Mouse (Mus musculus) myocyte (in vitro differentiated cells): ENCODE results near the gene Olfml1. TPM values are rescaled to one million over a fixed set of nuclear protein-coding genes. Genes with fewer than 3 reads are reported as not detected.

Experiments
- H3K27me3 ChIP-seq: one replicate; pipeline ENCODE4 v1.6.1; 2011; ENCODE audit not compliant: control insufficient read depth, insufficient read depth, insufficient read length
- H3K36me3 ChIP-seq: one replicate; pipeline ENCODE4 v1.6.1; 2011; ENCODE audit not compliant: control insufficient read depth, insufficient read depth
- H3K4me2 ChIP-seq: one replicate; pipeline ENCODE4 v1.6.1; 2011; ENCODE audit warnings: low read depth, control low read depth
- H3K4me3 ChIP-seq: one replicate; pipeline ENCODE4 v1.5.1; 2011; ENCODE audit warnings: mild to moderate bottlenecking, control low read depth, moderate library complexity
- H3K79me2 ChIP-seq: one replicate; pipeline ENCODE4 v1.6.1; 2011; ENCODE audit not compliant: control insufficient read depth, insufficient read depth
- H3ac ChIP-seq: one replicate; pipeline ENCODE4 v1.6.1; 2011; ENCODE audit not compliant: control insufficient read depth, insufficient read length
- CEBPB ChIP-seq: IDR thresholded peaks from 2 replicates; pipeline ENCODE4 v1.6.1; 2011; ENCODE audit warnings: mild to moderate bottlenecking, moderate library complexity; ENCODE audit not compliant: poor library complexity, insufficient read depth, severe bottlenecking
- E2F4 ChIP-seq: IDR thresholded peaks from one replicate; pipeline ENCODE4 v1.6.1; 2011; ENCODE audit warnings: mild to moderate bottlenecking, control low read depth, moderate library complexity; ENCODE audit not compliant: insufficient read depth
- MAX ChIP-seq: IDR thresholded peaks from one replicate; pipeline ENCODE4 v1.6.1; 2011; ENCODE audit warnings: low read depth, mild to moderate bottlenecking, control low read depth
- MYOD1 ChIP-seq, 3 experiments: IDR thresholded peaks; one replicate each; pipeline ENCODE4 v1.6.1; 2011; ENCODE audit warnings: control low read depth in 2 of 3, low read depth in 2 of 3, mild to moderate bottlenecking in 2 of 3, moderate library complexity in 1 of 3; ENCODE audit not compliant: insufficient read length in 2 of 3, control insufficient read depth in 1 of 3
- MYOG ChIP-seq, 3 experiments: IDR thresholded peaks; one replicate each; pipeline ENCODE4 v1.6.1; 2011; ENCODE audit warnings: control low read depth in 2 of 3, low read depth in 2 of 3, mild to moderate bottlenecking in 2 of 3; ENCODE audit not compliant: insufficient read length in 2 of 3, control insufficient read depth in 1 of 3, insufficient read depth in 1 of 3
- POLR2A ChIP-seq: IDR thresholded peaks from one replicate; pipeline ENCODE4 v1.6.1; 2011; ENCODE audit warnings: low read depth, mild to moderate bottlenecking, control low read depth, moderate library complexity; ENCODE audit not compliant: insufficient read length
- POLR2AphosphoS2 ChIP-seq: IDR thresholded peaks from one replicate; pipeline ENCODE4 v1.6.1; 2011; ENCODE audit warnings: low read depth, control low read depth; ENCODE audit not compliant: insufficient read length
- REST ChIP-seq: IDR thresholded peaks from one replicate; pipeline ENCODE4 v1.6.1; 2011; ENCODE audit warnings: mild to moderate bottlenecking, control low read depth, moderate library complexity; ENCODE audit not compliant: insufficient read depth, insufficient read length
- SRF ChIP-seq: IDR thresholded peaks from one replicate; pipeline ENCODE4 v1.6.1; 2011; ENCODE audit warnings: low read depth; ENCODE audit not compliant: control insufficient read depth, insufficient read length
- TCF12 ChIP-seq: IDR thresholded peaks from one replicate; pipeline ENCODE4 v1.6.1; 2011; ENCODE audit warnings: mild to moderate bottlenecking, control low read depth; ENCODE audit not compliant: poor library complexity, insufficient read depth, severe bottlenecking
- TCF3 ChIP-seq: IDR thresholded peaks from one replicate; pipeline ENCODE4 v1.6.1; 2011; ENCODE audit warnings: low read depth, control low read depth; ENCODE audit not compliant: insufficient read length
- USF1 ChIP-seq: IDR thresholded peaks from one replicate; pipeline ENCODE4 v1.6.1; 2011; ENCODE audit warnings: low read depth, mild to moderate bottlenecking, control low read depth, moderate library complexity
- polyA plus RNA-seq: library from polyadenylated mRNA; unstranded; fragments of >200 nt; fragmentation: generic; extraction: Trizol; gene quantifications from one replicate; pipeline ENCODE4 v1.2.1, GENCODE M21; 2012; ENCODE audit warnings: missing spikeins

Gene Olfml1
- polyA plus RNA-seq, 1 experiment: not detected

GRCm38 (mm10) chr7:107596753-107597152 lies 29.5 kb downstream of the Olfml1 start:
- Histone ChIP-seq H3ac (no peak overlapping the region), H3K79me2 (no peaks in the 10 kb centered on the region), H3K4me2 (no peak overlapping the region), H3K27me3 (no peaks in the 10 kb centered on the region), H3K36me3 (no peaks in the 10 kb centered on the region), H3K4me3 (no peak overlapping the region)
- TF ChIP-seq TCF3: no peak
- TF ChIP-seq REST: no peak
- TF ChIP-seq CEBPB: no peak
- no peak for TF ChIP-seq MYOD1 (IDR thresholded peaks at IDR 0.05; ENCODE audit: control insufficient read depth in 1 of 3, insufficient read length in 2 of 3, low read depth in 2 of 3)
- no peak for TF ChIP-seq E2F4
- no peak for TF ChIP-seq POLR2AphosphoS2
- TF ChIP-seq TCF12: no peak
- no peak for TF ChIP-seq POLR2A
- TF ChIP-seq USF1: no peak
- TF ChIP-seq MAX: no peak
- TF ChIP-seq MYOG (IDR thresholded peaks at IDR 0.05; ENCODE audit: control insufficient read depth in 1 of 3, insufficient read depth in 1 of 3, insufficient read length in 2 of 3, low read depth in 2 of 3): no peak
- no peak for TF ChIP-seq SRF

GRCm38 (mm10) chr7:107597956-107598355 lies 30.7 kb downstream of the Olfml1 start:
- H3K27me3 ChIP-seq: no peaks in the 10 kb centered on the region
- no peak overlapping the region for H3ac ChIP-seq
- H3K4me3 ChIP-seq: no peak overlapping the region
- no peaks in the 10 kb centered on the region for H3K79me2 ChIP-seq
- no peaks in the 10 kb centered on the region for H3K36me3 ChIP-seq
- no peak overlapping the region for H3K4me2 ChIP-seq
- no peak for TF ChIP-seq POLR2A
- no peak for TF ChIP-seq MYOG (IDR thresholded peaks at IDR 0.05; ENCODE audit: control insufficient read depth in 1 of 3, insufficient read depth in 1 of 3, insufficient read length in 2 of 3, low read depth in 2 of 3)
- TF ChIP-seq MAX: no peak
- TF ChIP-seq MYOD1 (IDR thresholded peaks at IDR 0.05; ENCODE audit: control insufficient read depth in 1 of 3, insufficient read length in 2 of 3, low read depth in 2 of 3): no peak
- no peak for TF ChIP-seq REST
- TF ChIP-seq POLR2AphosphoS2: no peak
- TF ChIP-seq TCF3: no peak
- TF ChIP-seq E2F4: no peak
- TF ChIP-seq CEBPB: no peak
- TF ChIP-seq SRF: no peak
- no peak for TF ChIP-seq USF1
- no peak for TF ChIP-seq TCF12

GRCm38 (mm10) chr7:107600651-107601050 lies 33.4 kb downstream of the Olfml1 start:
- Histone ChIP-seq H3K27me3 (no peaks in the 10 kb centered on the region), H3ac (no peak overlapping the region), H3K4me3 (no peak overlapping the region), H3K4me2 (no peak overlapping the region), H3K36me3 (no peaks in the 10 kb centered on the region), H3K79me2 (no peaks in the 10 kb centered on the region)
- TF ChIP-seq MYOG (IDR thresholded peaks at IDR 0.05; ENCODE audit: control insufficient read depth in 1 of 3, insufficient read depth in 1 of 3, insufficient read length in 2 of 3, low read depth in 2 of 3): no peak
- no peak for TF ChIP-seq MAX
- no peak for TF ChIP-seq SRF
- no peak for TF ChIP-seq E2F4
- TF ChIP-seq CEBPB: no peak
- TF ChIP-seq POLR2AphosphoS2: no peak
- no peak for TF ChIP-seq REST
- no peak for TF ChIP-seq POLR2A
- TF ChIP-seq MYOD1 (IDR thresholded peaks at IDR 0.05; ENCODE audit: control insufficient read depth in 1 of 3, insufficient read length in 2 of 3, low read depth in 2 of 3): no peak
- TF ChIP-seq TCF3: no peak
- no peak for TF ChIP-seq USF1
- TF ChIP-seq TCF12: no peak

- Histone ChIP-seq H3K4me3 (no peak overlapping the region), H3ac (no peak overlapping the region), H3K27me3 (no peaks in the 10 kb centered on the region), H3K4me2 (no peak overlapping the region), H3K79me2 (no peaks in the 10 kb centered on the region), H3K36me3 (no peaks in the 10 kb centered on the region)
- TF ChIP-seq TCF3: no peak
- no peak for TF ChIP-seq CEBPB
- TF ChIP-seq MAX: no peak
- no peak for TF ChIP-seq POLR2A
- no peak for TF ChIP-seq TCF12
- TF ChIP-seq E2F4: no peak
- no peak for TF ChIP-seq USF1
- TF ChIP-seq MYOG (IDR thresholded peaks at IDR 0.05; ENCODE audit: control insufficient read depth in 1 of 3, insufficient read depth in 1 of 3, insufficient read length in 2 of 3, low read depth in 2 of 3): no peak
- no peak for TF ChIP-seq REST
- no peak for TF ChIP-seq SRF
- TF ChIP-seq POLR2AphosphoS2: no peak
- no peak for TF ChIP-seq MYOD1 (IDR thresholded peaks at IDR 0.05; ENCODE audit: control insufficient read depth in 1 of 3, insufficient read length in 2 of 3, low read depth in 2 of 3)
Observed at GRCm38 (mm10) chr7:107602505-107602904, 35.3 kb downstream of the Olfml1 start.
